Mouse (Mus musculus): Measurements from ENCODE around the gene Plxna4. TPM values are rescaled to one million over a fixed set of nuclear protein-coding genes. Genes with fewer than 3 reads are reported as not detected.

The Plxna4 gene
- polyA plus RNA-seq (2012; rRNA removed), result 20.8 and 24.2 TPM in 2 replicates

GRCm38 (mm10) chr6:32588056-32588671 lies at the start of gene Plxna4:
TSS of gene Plxna4 (minus strand) at chr6:32588192.

All from central nervous system, embryonic 18 days (tissue).